Mouse (Mus musculus) erythroblast, embryonic 14.5 days (primary cell): ENCODE data around the gene Gm5447. TPM values are rescaled to one million over a fixed set of nuclear protein-coding genes. Genes with fewer than 3 reads are reported as not detected.

Source experiments
- H3K27me3 ChIP-seq: 2 replicates; pipeline ENCODE4 v1.6.1; 2012; ENCODE audit warnings: inconsistent platforms; ENCODE audit not compliant: control insufficient read depth
- H3K36me3 ChIP-seq: 2 replicates; pipeline ENCODE4 v1.6.1; 2012; ENCODE audit warnings: mild to moderate bottlenecking, inconsistent platforms; ENCODE audit not compliant: control insufficient read depth
- H3K4me1 ChIP-seq: 2 replicates; pipeline ENCODE4 v1.6.1; 2012; ENCODE audit warnings: inconsistent platforms; ENCODE audit not compliant: control insufficient read depth
- H3K4me3 ChIP-seq: replicated peaks from 2 replicates; pipeline ENCODE3; 2012; ENCODE audit warnings: moderate library complexity, mild to moderate bottlenecking, inconsistent platforms
- H3K9me3 ChIP-seq: 2 replicates; pipeline ENCODE4 v1.6.1; 2012; ENCODE audit warnings: low read length, inconsistent platforms, mixed read lengths; ENCODE audit not compliant: control insufficient read depth
- GATA1 ChIP-seq: IDR thresholded peaks from 2 replicates; pipeline ENCODE4 v1.6.1; 2012; ENCODE audit warnings: low read length, inconsistent platforms, mixed read lengths
- TAL1 ChIP-seq: IDR thresholded peaks from 3 replicates; pipeline ENCODE4 v1.6.1; 2012; ENCODE audit warnings: low read length, inconsistent platforms, mixed read lengths
- polyA plus RNA-seq: library from polyadenylated mRNA; stranded (reverse); fragments of >175 nt; gene quantifications from 2 replicates; pipeline ENCODE4 v1.2.3, GENCODE M21; 2012

Gene Gm5447
- polyA plus RNA-seq, 1 experiment: not detected

- H3K4me1 ChIP-seq: peaks cover 22% of the 10 kb centered on the region
- H3K27me3 ChIP-seq: no peaks in the 10 kb centered on the region
- TF ChIP-seq GATA1 (no peak), TAL1 (no peak)
- peaks cover 24% of the 10 kb centered on the region for H3K36me3 ChIP-seq
- no peak overlapping the region for H3K4me3 ChIP-seq
- peaks cover 6% of the 10 kb centered on the region for H3K9me3 ChIP-seq
These were observed 20.4 kb upstream of the Gm5447 start for GRCm38 (mm10) chr13:30953580-30953979.

GRCm38 (mm10) chr13:30960714-30961113 is 13.3 kb upstream of the Gm5447 start:
- Histone ChIP-seq H3K27me3 (no peaks in the 10 kb centered on the region), H3K4me1 (peaks cover 60% of the 10 kb centered on the region), H3K4me3 (peak overlapping the region; percentile 28), H3K36me3 (peaks cover 50% of the 10 kb centered on the region), H3K9me3 (no peaks in the 10 kb centered on the region)
- TF ChIP-seq TAL1 (0 out of 3 replicates have a peak, but pooled peaks have one; percentile 18), GATA1 (peak; percentile 73)

GRCm38 (mm10) chr13:30961932-30962331 is 12.1 kb upstream of the Gm5447 start:
- H3K36me3 ChIP-seq: peaks cover 50% of the 10 kb centered on the region
- no peaks in the 10 kb centered on the region for H3K27me3 ChIP-seq
- H3K4me3 ChIP-seq: no peak overlapping the region
- H3K9me3 ChIP-seq: no peaks in the 10 kb centered on the region
- no peak for TF ChIP-seq TAL1
- no peak for TF ChIP-seq GATA1
- H3K4me1 ChIP-seq: peaks cover 64% of the 10 kb centered on the region

- TF ChIP-seq TAL1: no peak
- TF ChIP-seq GATA1: no peak
- Histone ChIP-seq H3K36me3 (peaks cover 38% of the 10 kb centered on the region), H3K4me1 (peaks cover 63% of the 10 kb centered on the region), H3K9me3 (no peaks in the 10 kb centered on the region), H3K27me3 (no peaks in the 10 kb centered on the region), H3K4me3 (no peak overlapping the region)
These were observed 7.5 kb upstream of the Gm5447 start for GRCm38 (mm10) chr13:30966507-30966911.

- Histone ChIP-seq H3K4me1 (peaks cover 58% of the 10 kb centered on the region), H3K4me3 (no peak overlapping the region), H3K9me3 (no peaks in the 10 kb centered on the region), H3K27me3 (no peaks in the 10 kb centered on the region), H3K36me3 (peaks cover 27% of the 10 kb centered on the region)
- no peak for TF ChIP-seq GATA1
- TF ChIP-seq TAL1: no peak
These were observed 5.7 kb upstream of the Gm5447 start for GRCm38 (mm10) chr13:30968311-30968710.

GRCm38 (mm10) chr13:30971047-30971446 is 3.0 kb upstream of the Gm5447 start:
- TF ChIP-seq TAL1 (no peak), GATA1 (no peak)
- H3K4me1 ChIP-seq: peaks cover 60% of the 10 kb centered on the region

GRCm38 (mm10) chr13:30972102-30972501 is 1.9 kb upstream of the Gm5447 start:
- Histone ChIP-seq H3K36me3 (peaks cover 13% of the 10 kb centered on the region), H3K4me3 (peak overlapping the region; percentile 31), H3K9me3 (no peaks in the 10 kb centered on the region), H3K4me1 (peaks cover 54% of the 10 kb centered on the region), H3K27me3 (peaks cover 7% of the 10 kb centered on the region)
- no peak for TF ChIP-seq TAL1
- TF ChIP-seq GATA1: no peak

More at GRCm38 (mm10) chr13:30971047-30971446, 3.0 kb upstream of the Gm5447 start:
- Histone ChIP-seq H3K27me3 (peaks cover 5% of the 10 kb centered on the region), H3K4me3 (no peak overlapping the region), H3K36me3 (peaks cover 16% of the 10 kb centered on the region), H3K9me3 (no peaks in the 10 kb centered on the region)

- H3K36me3 ChIP-seq: peaks cover 6% of the 10 kb centered on the region; the same call in 1 of the 2 replicates
- H3K9me3 ChIP-seq: no peaks in the 10 kb centered on the region
- H3K4me3 ChIP-seq: peak overlapping the region; percentile 89
- TF ChIP-seq TAL1 (no peak), GATA1 (no peak)
- H3K27me3 ChIP-seq: peaks cover 12% of the 10 kb centered on the region
- H3K4me1 ChIP-seq: peaks cover 40% of the 10 kb centered on the region
These were observed 235 bp downstream of the Gm5447 start for GRCm38 (mm10) chr13:30974247-30974630.

GRCm38 (mm10) chr13:30976536-30977084 is 2.6 kb downstream of the Gm5447 start:
- Histone ChIP-seq H3K4me1 (peaks cover 21% of the 10 kb centered on the region), H3K36me3 (no peaks in the 10 kb centered on the region), H3K27me3 (peaks cover 15% of the 10 kb centered on the region), H3K9me3 (no peaks in the 10 kb centered on the region), H3K4me3 (no peak overlapping the region)
- TF ChIP-seq TAL1: no peak
- TF ChIP-seq GATA1: no peak

- peaks cover 11% of the 10 kb centered on the region for H3K4me1 ChIP-seq
- peaks cover 20% of the 10 kb centered on the region for H3K27me3 ChIP-seq
- no peak overlapping the region for H3K4me3 ChIP-seq
- H3K36me3 ChIP-seq: no peaks in the 10 kb centered on the region
- TF ChIP-seq TAL1 (no peak), GATA1 (no peak)
- no peaks in the 10 kb centered on the region for H3K9me3 ChIP-seq
These were observed 4.2 kb downstream of the Gm5447 start for GRCm38 (mm10) chr13:30978224-30978623.
